Mouse (Mus musculus) Patski (cell line): ENCODE results near the gene Ubxn4. TPM values are rescaled to one million over a fixed set of nuclear protein-coding genes. Genes with fewer than 3 reads are reported as not detected.
"Not testable (repeated sequence)": the region's sequence is repeated elsewhere in the genome, so short reads cannot be mapped to it uniquely, and the experiment has no call there.

ENCODE experiments used
- ATAC-seq: fragments of 100-300 bp; one replicate; pipeline ENCODE4 v1.8.0; 2021
- CTCF ChIA-PET: fragments of 350-600 bp; sonication (Branson Sonifier 250); formaldehyde crosslinking; loops from one replicate; lab custom pipeline; 2022; ENCODE audit warnings: inconsistent platforms; lab: Charles Lee
- POLR2A ChIA-PET: fragments of 350-600 bp; sonication (Branson Sonifier 250); formaldehyde crosslinking; loops from one replicate; lab custom pipeline; 2022; ENCODE audit warnings: antibody characterized with exemption, inconsistent platforms; lab: Charles Lee
- DNase-seq: peaks from one replicate; pipeline ENCODE4 v3.0.0-alpha.2; 2011; ENCODE audit warnings: low read depth, low spot score
- H3K27me3 ChIP-seq: fragments of 371-371 bp; one replicate; pipeline ENCODE4 v1.5.1; 2021
- CTCF ChIP-seq: fragments of 100-300 bp; IDR thresholded peaks from one replicate; pipeline ENCODE4 v1.5.1; 2021
- in situ Hi-C: fragments of 300-500 bp; cut with MboI; formaldehyde crosslinking; loops from 3 replicates; pipeline ENCODE4 v1.11.1; 2018; ENCODE audit warnings: low pct_unique_long_range_greater_than_20kb, mixed read lengths
- polyA plus RNA-seq: library from polyadenylated mRNA; unstranded; gene quantifications from one replicate; pipeline ENCODE4 v1.2.3, GENCODE M21; 2021

Gene Ubxn4
- polyA plus RNA-seq, 1 experiment from 2014 or later: 102 TPM

DNA sequence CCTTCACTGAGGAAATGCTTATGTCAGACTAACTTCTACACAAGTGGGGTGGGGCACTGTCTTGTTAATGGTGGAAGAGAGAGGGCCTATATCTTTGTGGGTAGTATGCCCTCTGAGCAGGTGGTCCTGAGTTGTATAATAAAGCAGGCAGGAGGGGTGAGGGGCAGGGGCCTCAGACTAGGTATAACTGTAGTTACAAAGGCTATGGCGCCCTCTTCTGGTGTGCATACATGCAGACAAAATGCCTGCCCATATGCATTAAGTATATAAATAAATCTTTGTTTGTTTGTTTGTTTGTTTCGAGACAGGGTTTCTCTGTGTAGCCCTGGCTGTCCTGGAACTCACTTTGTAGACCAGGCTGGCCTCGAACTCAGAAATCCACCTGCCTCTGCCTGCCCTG is 65.3 kb downstream of the Ubxn4 start:
- TF ChIP-seq CTCF: no peak

DNA sequence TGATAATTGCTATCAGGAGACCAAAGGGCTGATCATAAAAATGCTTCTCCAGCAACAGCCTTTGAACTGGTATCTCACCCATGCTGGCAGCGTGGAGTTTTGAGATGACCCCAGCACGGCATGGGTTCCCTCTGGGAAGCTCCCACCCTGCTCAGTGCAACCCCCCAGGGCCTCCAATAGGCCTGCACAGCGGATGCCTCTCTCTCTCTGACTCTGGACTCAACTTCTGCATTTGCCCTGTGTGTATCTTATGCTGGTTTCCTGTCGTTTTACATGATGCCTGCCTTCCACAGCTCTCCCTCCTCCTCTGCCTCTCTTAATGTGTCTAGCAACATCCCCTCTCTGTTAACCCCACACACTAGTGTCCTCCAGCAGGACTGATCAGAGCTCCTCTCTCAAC is 70.9 kb downstream of the Ubxn4 start:
- H3K27me3 ChIP-seq: no peaks in the 10 kb centered on the region
- in situ Hi-C loops: no loop called here
- TF ChIP-seq CTCF: no peak
- ATAC-seq (no peak), DNase-seq (no peak)
- CTCF ChIA-PET: interaction anchor here (0.8 kb wide), 1 partner anchor 9 kb away, joined by 3 read pairs; no protein-coding TSS in a partner anchor
- POLR2A ChIA-PET: interaction anchor here (0.7 kb wide), 1 partner anchor 57 kb away, joined by 3 read pairs; no protein-coding TSS in a partner anchor

More for the DNA sequence above, 65.3 kb downstream of the Ubxn4 start:
- DNase-seq: no peak
- POLR2A ChIA-PET: no interaction called here
- ATAC-seq: no peak
- H3K27me3 ChIP-seq: no peaks in the 10 kb centered on the region
- in situ Hi-C loops: no loop called here
- CTCF ChIA-PET: interaction anchor here (1.4 kb wide), 1 partner anchor 25 kb away, joined by 3 read pairs; no protein-coding TSS in a partner anchor

DNA sequence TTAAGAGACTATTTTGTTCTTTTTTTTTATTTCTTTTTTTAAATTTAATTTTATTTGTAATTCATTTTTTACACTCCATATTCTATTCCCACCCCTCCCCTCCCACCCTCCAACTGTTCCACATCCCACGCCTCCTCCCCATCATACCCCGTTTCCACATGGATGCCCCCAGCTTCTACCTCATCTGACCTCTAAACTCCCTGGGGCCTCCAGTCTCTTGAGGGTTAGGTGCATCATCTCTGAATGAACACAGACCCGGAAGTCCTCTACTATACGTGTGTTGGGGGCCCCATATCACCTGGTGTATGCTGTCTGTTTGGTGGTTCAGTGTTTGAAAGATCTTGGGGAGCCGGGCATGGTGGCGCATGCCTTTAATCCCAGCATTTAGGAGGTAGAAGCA is 75.5 kb downstream of the Ubxn4 start:
- ATAC-seq, DNase-seq, in situ Hi-C loops, CTCF ChIA-PET, H3K27me3 ChIP-seq, POLR2A ChIA-PET: not testable (repeated sequence)

DNA sequence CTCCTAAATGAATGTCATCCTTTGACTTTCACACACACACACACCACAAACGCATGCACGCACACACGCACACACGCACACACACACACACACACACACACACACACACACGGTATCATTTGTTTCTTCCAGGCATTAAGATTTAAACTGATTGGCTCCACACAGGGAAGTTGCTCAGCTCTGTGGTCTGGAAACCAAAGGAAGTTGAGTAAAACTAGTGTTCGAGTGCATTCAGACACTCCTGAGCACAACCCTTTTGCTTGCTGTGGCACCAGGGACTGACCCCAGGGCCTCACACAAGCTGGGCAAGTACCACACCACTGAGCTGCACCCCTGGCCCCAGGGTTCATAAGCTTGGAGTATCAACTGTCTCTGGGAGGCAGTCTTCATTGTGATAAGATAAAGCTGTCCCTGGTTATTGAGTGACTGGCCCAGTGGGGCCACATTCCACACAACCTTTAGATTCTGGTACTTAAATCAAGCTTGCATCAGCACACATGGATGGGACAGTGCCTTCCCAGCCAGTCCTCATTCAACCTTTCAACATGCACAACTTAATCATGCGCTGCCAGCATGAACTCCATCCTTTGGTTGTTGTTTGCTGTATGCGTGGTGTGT is 79.4 kb downstream of the Ubxn4 start:
- H3K27me3 ChIP-seq: no peaks in the 10 kb centered on the region
- no peak for TF ChIP-seq CTCF
- ATAC-seq (no peak), DNase-seq (no peak)
- CTCF ChIA-PET: interaction anchor here (1.5 kb wide), 1 partner anchor 11 kb away, joined by 5 read pairs; no protein-coding TSS in a partner anchor
- in situ Hi-C loops: no loop called here
- POLR2A ChIA-PET: interaction anchor here (0.6 to 0.7 kb wide), 3 partner anchors 41 to 901 kb away, joined by 3 to 7 read pairs (median 4); no protein-coding TSS in a partner anchor

DNA sequence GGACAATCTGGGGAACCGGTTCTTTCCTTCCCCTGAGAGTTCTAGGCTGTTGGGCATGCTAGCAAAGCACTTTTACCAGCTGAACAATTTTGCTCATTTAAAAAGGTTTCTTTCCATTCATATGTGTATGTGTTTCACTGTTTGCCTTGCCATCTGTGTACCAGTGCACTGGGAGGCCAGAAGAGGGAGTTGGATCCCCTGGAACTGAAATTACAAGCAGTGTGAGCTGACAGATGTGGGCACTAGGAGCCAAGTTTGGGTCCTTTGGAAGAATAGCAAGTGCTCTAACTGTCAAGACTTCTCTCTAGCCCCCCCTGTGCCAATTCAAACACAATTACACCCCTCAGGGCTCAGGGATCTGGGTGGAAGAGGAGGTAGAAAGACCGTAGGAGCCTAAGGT is 81.0 kb downstream of the Ubxn4 start:
- ChIA-PET POLR2A (no interaction called here), CTCF (no interaction called here)
- DNase-seq: no peak
- in situ Hi-C loops: loop anchor here (25.0 kb wide), 1 partner anchor 812 kb away; no protein-coding TSS in a partner anchor
- no peak for TF ChIP-seq CTCF
- no peaks in the 10 kb centered on the region for H3K27me3 ChIP-seq
- no peak for ATAC-seq

DNA sequence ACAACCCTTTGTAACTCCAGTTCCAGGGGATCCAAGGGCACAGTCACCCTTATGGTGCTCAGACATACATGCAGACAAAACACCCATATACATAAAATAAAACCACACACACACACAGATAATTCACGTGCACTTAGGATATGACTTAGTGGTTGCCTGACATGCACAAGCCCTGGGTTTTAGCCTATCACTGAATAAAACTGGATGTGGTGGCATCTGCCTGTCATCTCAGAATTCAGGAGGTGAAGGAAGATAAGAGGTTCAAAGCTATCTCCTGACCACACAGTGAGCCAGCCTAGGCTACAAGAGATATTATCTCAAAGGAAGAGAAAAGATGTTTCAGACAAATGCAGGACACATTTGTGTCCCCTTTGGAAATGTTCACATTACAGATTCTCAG is 83.4 kb downstream of the Ubxn4 start:
- ChIA-PET POLR2A (no interaction called here), CTCF (no interaction called here)
- DNase-seq (no peak), ATAC-seq (no peak)
- in situ Hi-C loops: loop anchor here (25.0 kb wide), 1 partner anchor 815 kb away; no protein-coding TSS in a partner anchor
- H3K27me3 ChIP-seq: no peaks in the 10 kb centered on the region
- no peak for TF ChIP-seq CTCF

DNA sequence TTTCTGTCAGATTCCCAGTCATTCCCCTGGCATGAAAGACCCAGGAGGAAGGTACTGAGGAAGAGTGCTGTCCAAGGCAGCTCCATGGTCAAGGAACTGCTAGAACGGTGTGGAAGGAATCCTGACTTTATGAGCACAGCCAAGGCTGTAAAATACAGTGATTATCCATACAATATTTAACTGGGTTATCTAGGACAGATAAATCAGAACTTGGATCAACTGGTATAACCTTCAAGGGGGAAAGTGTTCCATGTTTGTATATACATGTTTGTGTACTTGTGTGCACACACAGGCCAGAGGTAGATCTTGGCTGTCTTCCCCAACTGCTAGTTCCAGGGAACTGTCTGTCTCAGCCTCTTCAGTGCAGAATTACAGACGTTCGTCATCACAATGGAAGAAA is 84.5 kb downstream of the Ubxn4 start, which contains the start of gene Lct:
TSS of gene Lct (minus strand) at position 101 of the 400 bp plus-strand sequence.
- TF ChIP-seq CTCF: no peak
- no peaks in the 10 kb centered on the region for H3K27me3 ChIP-seq
- in situ Hi-C loops: loop anchor here (25.0 kb wide), 1 partner anchor 816 kb away; no protein-coding TSS in a partner anchor
- DNase-seq: no peak
- ATAC-seq: no peak
- ChIA-PET CTCF (no interaction called here), POLR2A (no interaction called here)

Other genes with a start within 250 kb of the Ubxn4 start
- gene Zranb3, start 140.9 kb upstream of the Ubxn4 start, polyA plus RNA-seq: 13.5 TPM
- 83.9 TPM for gene R3hdm1, start 140.7 kb upstream of the Ubxn4 start, polyA plus RNA-seq
- 0.04 TPM for gene Lct, start 84.4 kb downstream of the Ubxn4 start, polyA plus RNA-seq
- 73.5 TPM for gene Mcm6, start 115.7 kb downstream of the Ubxn4 start, polyA plus RNA-seq
- gene Dars, start 173.4 kb downstream of the Ubxn4 start, polyA plus RNA-seq: 107 TPM